Mouse (Mus musculus) forebrain, embryonic 14.5 days (tissue): ENCODE results near the gene Thra. TPM values are rescaled to one million over a fixed set of nuclear protein-coding genes. Genes with fewer than 3 reads are reported as not detected.
"Not testable (repeated sequence)": the region's sequence is repeated elsewhere in the genome, so short reads cannot be mapped to it uniquely, and the experiment has no call there.

Experiments
- ATAC-seq: fragments of 200-750 bp; cut with Nextera tagmentation; 2 replicates; pipeline ENCODE4 v1.8.0; 2017; ENCODE audit warnings: mild to moderate bottlenecking, moderate library complexity
- DNase-seq: peaks from one replicate; pipeline ENCODE4 v3.0.0-alpha.2; 2015; ENCODE audit warnings: low spot score
- H3K27ac ChIP-seq: fragments of 300-500 bp; sonication (generic); 2 replicates; pipeline ENCODE4 v1.5.1; 2014; ENCODE audit warnings: low read depth, mild to moderate bottlenecking, control low read depth, low read length, moderate library complexity
- H3K27me3 ChIP-seq: fragments of 300-500 bp; sonication (generic); replicated peaks from 2 replicates; pipeline ENCODE4 v1.6.1; 2014; ENCODE audit warnings: low read length, control low read depth, mixed read lengths; ENCODE audit not compliant: control insufficient read depth, insufficient read depth
- H3K36me3 ChIP-seq: fragments of 300-500 bp; sonication (generic); 2 replicates; pipeline ENCODE4 v1.6.1; 2014; ENCODE audit warnings: low read length, control low read depth; ENCODE audit not compliant: control insufficient read depth, insufficient read depth
- H3K4me1 ChIP-seq: fragments of 300-500 bp; sonication (generic); 2 replicates; pipeline ENCODE4 v1.6.1; 2014; ENCODE audit warnings: antibody characterized with exemption, low read length, control low read depth; ENCODE audit not compliant: control insufficient read depth, insufficient read depth
- H3K4me2 ChIP-seq: fragments of 300-500 bp; sonication (generic); 2 replicates; pipeline ENCODE4 v1.6.1; 2014; ENCODE audit warnings: mild to moderate bottlenecking, control low read depth, low read length
- H3K4me3 ChIP-seq: fragments of 300-500 bp; sonication (generic); 2 replicates; pipeline ENCODE4 v1.5.1; 2014; ENCODE audit warnings: low read depth, low read length, control low read depth
- H3K9ac ChIP-seq: fragments of 300-500 bp; sonication (generic); 2 replicates; pipeline ENCODE4 v1.6.1; 2014; ENCODE audit warnings: mild to moderate bottlenecking, low read length, control low read depth, moderate library complexity
- H3K9me3 ChIP-seq: fragments of 300-500 bp; sonication (generic); replicated peaks from 2 replicates; pipeline ENCODE4 v1.6.1; 2016; ENCODE audit warnings: low read length, control low read depth, mixed read lengths; ENCODE audit not compliant: control insufficient read depth
- WGBS: fragments of 180-500 bp; shearing (Covaris S2); extraction: QIAGEN DNeasy Blood & Tissue Kit; methylation state at CpG from one replicate; pipeline ENCODE4 v1.1.7; 2014; 5-methylcytosine and 5-hydroxymethylcytosine counted together
- polyA plus RNA-seq: library from polyadenylated mRNA; unstranded; fragments of >200 nt; fragmentation: Nextera tagmentation; extraction: Ambion mirVana; gene quantifications from 2 replicates; pipeline ENCODE4 v1.2.1, GENCODE M21; 2014

The Thra gene
- polyA plus RNA-seq, 1 experiment from 2014 or later, result 164 TPM

- peak; percentile 97 for ATAC-seq
- H3K9ac ChIP-seq, result peak within 1 kb of the TSS; percentile 66
- peak within 1 kb of the TSS; percentile 66 for H3K4me2 ChIP-seq
- H3K9me3 ChIP-seq, result no peaks in the 10 kb centered on the region; the same call in 1 of the 2 replicates
- H3K27ac ChIP-seq, result peak within 1 kb of the TSS; percentile 82
- peaks cover 28% of the 10 kb centered on the region for H3K36me3 ChIP-seq
- DNase-seq, result peak; percentile 98
- H3K4me3 ChIP-seq, result peak within 1 kb of the TSS; percentile 50
- H3K4me1 ChIP-seq, result peaks cover 8% of the 10 kb centered on the region
- 0% methylated on average over 16 of the region's 16 CpGs for WGBS
- H3K27me3 ChIP-seq, result no peaks in the 10 kb centered on the region
Observed at GRCm38 (mm10) chr11:98729119-98729588, 11.3 kb upstream of the Thra start, which contains the start of gene Med24. Gene Med24, minus strand, starts transcription at chr11:98729435.

- WGBS, result 60% methylated on average over 4 of the region's 4 CpGs
- ATAC-seq, result no peak
- Histone ChIP-seq H3K9me3 (no peaks in the 10 kb centered on the region; the same call in 1 of the 2 replicates), H3K9ac (no peak overlapping the region), H3K4me1 (peaks cover 8% of the 10 kb centered on the region), H3K4me3 (no peak overlapping the region), H3K27me3 (no peaks in the 10 kb centered on the region), H3K27ac (peak overlapping the region; percentile 82), H3K4me2 (no peak overlapping the region; the same call in 1 of the 2 replicates), H3K36me3 (peaks cover 12% of the 10 kb centered on the region)
- no peak for DNase-seq
Observed at GRCm38 (mm10) chr11:98730727-98731126, 9.7 kb upstream of the Thra start.

- Histone ChIP-seq H3K27ac (peak overlapping the region; percentile 82), H3K4me1 (peaks cover 8% of the 10 kb centered on the region), H3K27me3 (no peaks in the 10 kb centered on the region), H3K4me2 (no peak overlapping the region; the same call in 1 of the 2 replicates), H3K36me3 (peaks cover 8% of the 10 kb centered on the region), H3K9ac (no peak overlapping the region), H3K9me3 (no peaks in the 10 kb centered on the region; the same call in 1 of the 2 replicates), H3K4me3 (no peak overlapping the region)
- peak; percentile 81 for DNase-seq
- ATAC-seq, result peak; percentile 35
- 51% methylated on average over 5 of the region's 5 CpGs for WGBS
Observed at GRCm38 (mm10) chr11:98731134-98731533, 9.3 kb upstream of the Thra start.

GRCm38 (mm10) chr11:98734020-98734419 is 6.4 kb upstream of the Thra start:
- H3K9ac ChIP-seq, result no peak overlapping the region
- ATAC-seq (no peak), DNase-seq (no peak)
- 72% methylated on average over 3 of the region's 3 CpGs for WGBS
- no peaks in the 10 kb centered on the region; the same call in 1 of the 2 replicates for H3K9me3 ChIP-seq
- H3K27ac ChIP-seq, result no peak overlapping the region
- H3K36me3 ChIP-seq, result no peaks in the 10 kb centered on the region
- H3K4me3 ChIP-seq, result no peak overlapping the region
- no peak overlapping the region for H3K4me2 ChIP-seq
- peaks cover 8% of the 10 kb centered on the region for H3K4me1 ChIP-seq
- H3K27me3 ChIP-seq, result no peaks in the 10 kb centered on the region

GRCm38 (mm10) chr11:98735111-98735510 is 5.3 kb upstream of the Thra start:
- DNase-seq, result no peak
- 93% methylated on average over 4 of the region's 4 CpGs for WGBS
- no peak overlapping the region for H3K9ac ChIP-seq
- ATAC-seq, result no peak
- H3K27ac ChIP-seq, result no peak overlapping the region
- H3K27me3 ChIP-seq, result no peaks in the 10 kb centered on the region
- peaks cover 16% of the 10 kb centered on the region for H3K4me1 ChIP-seq
- H3K4me3 ChIP-seq, result no peak overlapping the region
- H3K9me3 ChIP-seq, result no peaks in the 10 kb centered on the region; the same call in 1 of the 2 replicates
- no peaks in the 10 kb centered on the region for H3K36me3 ChIP-seq
- H3K4me2 ChIP-seq, result no peak overlapping the region

GRCm38 (mm10) chr11:98736176-98736575 is 4.3 kb upstream of the Thra start:
- Histone ChIP-seq H3K4me2 (no peak overlapping the region), H3K27ac (no peak overlapping the region), H3K27me3 (no peaks in the 10 kb centered on the region), H3K9ac (no peak overlapping the region), H3K36me3 (no peaks in the 10 kb centered on the region), H3K4me3 (no peak overlapping the region), H3K4me1 (peaks cover 22% of the 10 kb centered on the region), H3K9me3 (no peaks in the 10 kb centered on the region; the same call in 1 of the 2 replicates)
- ATAC-seq (no peak), DNase-seq (no peak)
- 83% methylated on average over 1 of the region's 1 CpGs for WGBS

- not testable (repeated sequence) for ATAC-seq
Observed at GRCm38 (mm10) chr11:98737220-98737619, 3.2 kb upstream of the Thra start.

GRCm38 (mm10) chr11:98738428-98738911 is 2.0 kb upstream of the Thra start:
- peak overlapping the region; percentile 29; the same call in 1 of the 2 replicates for H3K9ac ChIP-seq
- no peaks in the 10 kb centered on the region for H3K27me3 ChIP-seq
- 23% methylated on average over 4 of the region's 4 CpGs for WGBS
- H3K4me1 ChIP-seq, result peaks cover 28% of the 10 kb centered on the region
- peak overlapping the region; percentile 87 for H3K27ac ChIP-seq
- H3K4me2 ChIP-seq, result peak overlapping the region; percentile 21; the same call in 1 of the 2 replicates
- no peak overlapping the region for H3K4me3 ChIP-seq
- ATAC-seq (peak; percentile 24; the same call in 1 of the 2 replicates), DNase-seq (peak; percentile 85)
- H3K36me3 ChIP-seq, result no peaks in the 10 kb centered on the region
- H3K9me3 ChIP-seq, result no peaks in the 10 kb centered on the region; the same call in 1 of the 2 replicates

More at GRCm38 (mm10) chr11:98737220-98737619, 3.2 kb upstream of the Thra start:
- peaks cover 23% of the 10 kb centered on the region for H3K4me1 ChIP-seq
- WGBS, result 97% methylated on average over 2 of the region's 2 CpGs
- H3K9me3 ChIP-seq, H3K4me2 ChIP-seq, H3K27ac ChIP-seq, H3K36me3 ChIP-seq, DNase-seq, H3K4me3 ChIP-seq, H3K9ac ChIP-seq, H3K27me3 ChIP-seq: not testable (repeated sequence)

GRCm38 (mm10) chr11:98738925-98739324 is 1.5 kb upstream of the Thra start:
- WGBS, result 68% methylated on average over 9 of the region's 9 CpGs
- peak overlapping the region; percentile 21; the same call in 1 of the 2 replicates for H3K4me2 ChIP-seq
- H3K36me3 ChIP-seq, result no peaks in the 10 kb centered on the region
- H3K27me3 ChIP-seq, result no peaks in the 10 kb centered on the region
- DNase-seq (no peak), ATAC-seq (no peak)
- peaks cover 33% of the 10 kb centered on the region for H3K4me1 ChIP-seq
- peak overlapping the region; percentile 29; the same call in 1 of the 2 replicates for H3K9ac ChIP-seq
- peak overlapping the region; percentile 87 for H3K27ac ChIP-seq
- no peak overlapping the region for H3K4me3 ChIP-seq
- H3K9me3 ChIP-seq, result no peaks in the 10 kb centered on the region; the same call in 1 of the 2 replicates
